Mouse (Mus musculus) left cerebral cortex, adult 18-20 months (tissue): ENCODE results near the gene Shcbp1. TPM values are rescaled to one million over a fixed set of nuclear protein-coding genes. Genes with fewer than 3 reads are reported as not detected.
A peak's percentile ranks its signal among the peaks of the same experiment; 100 is the strongest.
"Not testable (repeated sequence)": the region's sequence is repeated elsewhere in the genome, so short reads cannot be mapped to it uniquely, and the experiment has no call there.

Experiments
- DNase-seq, 2 experiments: peaks; one replicate each; pipeline ENCODE4 v3.0.0; 2021 to 2022; ENCODE audit warnings: low spot score in 2 of 2, mixed read lengths in 1 of 2
- long read RNA-seq, 2 experiments: library from polyadenylated mRNA; stranded (forward); transcript quantifications; one replicate each; pipeline ENCODE4 v2.0.0; 2021
- total RNA-seq, 2 experiments: library from RNA; stranded (reverse); gene quantifications; 2 replicates each; pipeline ENCODE4 v1.2.3; 2021

The Shcbp1 gene
- total RNA-seq: 1 to 10 TPM in 1 of 2 experiments, under 1 TPM in 1; 0.84 to 1.4 TPM
- long read RNA-seq, experiment 1, partial matches to known transcripts: 0 of 2 reads
- long read RNA-seq, experiment 1, other reads (novel, unspliced or antisense): 0 of 2 reads
- long read RNA-seq, experiment 2, partial matches to known transcripts: 0 of 1 reads
- long read RNA-seq, experiment 2, other reads (novel, unspliced or antisense): 0 of 1 reads

- DNase-seq: peak; percentile 93 to 95
Measured at GRCm38 (mm10) chr8:4779254-4780055, at the start of gene Shcbp1. TSS of gene Shcbp1 (minus strand) at chr8:4779567.

- no peak for DNase-seq
Measured at GRCm38 (mm10) chr8:4808831-4809230, 29.5 kb upstream of the Shcbp1 start.

GRCm38 (mm10) chr8:4800524-4801122, 21.3 kb upstream of the Shcbp1 start:
- DNase-seq: peak; percentile 47 to 48

DNA sequence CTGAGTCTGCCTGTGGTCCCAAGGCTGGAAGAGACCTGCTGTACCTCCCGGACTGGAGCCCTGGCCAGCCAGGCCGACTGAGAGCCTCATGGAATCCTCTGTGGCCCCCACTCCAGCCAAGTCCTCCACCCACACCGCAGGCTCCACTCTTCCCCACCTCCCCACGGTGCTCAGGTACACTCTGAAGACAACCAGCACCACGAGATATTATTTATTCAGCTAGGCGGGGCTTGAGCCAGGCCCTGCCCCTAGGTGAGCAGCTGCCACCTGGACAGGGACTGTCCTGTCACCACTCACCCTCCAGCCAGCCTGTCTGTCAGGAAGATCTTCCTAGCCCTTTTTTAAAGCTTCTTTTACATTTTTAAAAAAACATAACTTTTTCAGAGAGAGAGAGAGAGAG, 1.1 kb downstream of the Shcbp1 start:
- no peak for DNase-seq

- DNase-seq: peak; percentile 48 to 50
Measured at GRCm38 (mm10) chr8:4764751-4765150, 14.6 kb downstream of the Shcbp1 start.

GRCm38 (mm10) chr8:4753048-4753447, 26.3 kb downstream of the Shcbp1 start:
- no peak for DNase-seq

GRCm38 (mm10) chr8:4730942-4731341, 48.4 kb downstream of the Shcbp1 start:
- no peak for DNase-seq

- no peak for DNase-seq
Measured at GRCm38 (mm10) chr8:4715546-4715945, 63.8 kb downstream of the Shcbp1 start.

DNA sequence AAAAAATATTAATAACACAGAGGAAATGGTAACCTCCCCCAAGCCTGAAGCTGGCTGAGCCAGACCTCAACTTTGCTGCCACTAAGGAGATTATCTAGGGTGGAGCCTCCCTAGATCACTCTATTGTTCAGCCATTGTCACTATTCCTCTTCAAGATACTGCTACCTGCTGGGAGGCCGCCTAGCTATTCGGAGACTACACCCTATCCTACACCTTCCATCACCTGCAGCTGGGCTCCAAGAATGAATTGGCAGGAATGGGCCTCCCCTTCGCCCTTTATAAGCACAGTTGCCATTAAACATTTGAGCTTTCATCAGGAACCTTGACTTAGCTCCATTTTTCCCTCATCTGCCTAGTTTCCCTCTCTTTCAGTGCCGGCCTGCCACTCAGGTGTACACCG, 71.0 kb downstream of the Shcbp1 start:
- DNase-seq: not testable (repeated sequence)

DNA sequence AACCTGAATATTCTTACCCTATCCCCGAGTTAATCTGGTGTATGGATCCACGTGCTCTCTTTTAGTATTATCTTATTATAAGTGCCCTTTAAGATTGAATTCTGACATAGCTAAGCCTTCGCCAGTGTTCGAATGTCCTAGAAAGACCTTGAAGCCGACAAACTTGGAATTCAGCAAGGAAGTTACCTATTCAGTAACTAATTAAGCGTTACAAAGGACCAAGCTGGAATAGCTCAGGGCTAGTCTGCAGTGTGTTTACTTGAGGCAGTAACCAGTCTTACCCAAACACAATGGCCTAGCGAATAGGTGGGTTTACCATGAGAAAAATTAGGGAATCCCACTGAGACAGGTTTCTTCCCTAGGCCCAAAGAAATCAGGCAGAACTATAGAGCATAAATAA, 71.5 kb downstream of the Shcbp1 start:
- DNase-seq: not testable (repeated sequence)

GRCm38 (mm10) chr8:4691634-4692033, 87.7 kb downstream of the Shcbp1 start:
- no peak for DNase-seq

Other genes with a start within 250 kb of the Shcbp1 start
- 10 to 100 TPM; 13.3 to 13.7 TPM for gene Zfp958, start 166.4 kb downstream of the Shcbp1 start, total RNA-seq